Mouse (Mus musculus) embryonic facial prominence, embryonic 12.5 days (tissue): Measurements from ENCODE around the gene Bcl11a. TPM values are rescaled to one million over a fixed set of nuclear protein-coding genes. Genes with fewer than 3 reads are reported as not detected.

ENCODE experiments used
- ATAC-seq: fragments of 200-750 bp; cut with Nextera tagmentation; 2 replicates; pipeline ENCODE4 v1.8.0; 2017; ENCODE audit not compliant: insufficient number of reproducible peaks, insufficient read depth, low FRiP score, low TSS enrichment
- H3K27ac ChIP-seq: fragments of 300-500 bp; sonication (generic); 2 replicates; pipeline ENCODE4 v1.5.1; 2016; ENCODE audit warnings: mild to moderate bottlenecking
- H3K27me3 ChIP-seq: fragments of 300-500 bp; sonication (generic); 2 replicates; pipeline ENCODE4 v1.6.1; 2016; ENCODE audit warnings: mild to moderate bottlenecking, moderate library complexity
- H3K36me3 ChIP-seq: fragments of 300-500 bp; sonication (generic); 2 replicates; pipeline ENCODE4 v1.6.1; 2016; ENCODE audit warnings: mild to moderate bottlenecking
- H3K4me1 ChIP-seq: fragments of 300-500 bp; sonication (generic); 2 replicates; pipeline ENCODE4 v1.6.1; 2016
- H3K4me2 ChIP-seq: fragments of 300-500 bp; sonication (generic); replicated peaks from 2 replicates; pipeline ENCODE4 v1.6.1; 2016; ENCODE audit warnings: mild to moderate bottlenecking, moderate library complexity
- H3K4me3 ChIP-seq: fragments of 300-500 bp; sonication (generic); 2 replicates; pipeline ENCODE4 v1.5.1; 2016; ENCODE audit warnings: mild to moderate bottlenecking
- H3K9ac ChIP-seq: fragments of 300-500 bp; sonication (generic); 2 replicates; pipeline ENCODE4 v1.6.1; 2016; ENCODE audit warnings: mild to moderate bottlenecking, moderate library complexity
- H3K9me3 ChIP-seq: fragments of 300-500 bp; sonication (generic); 2 replicates; pipeline ENCODE4 v1.6.1; 2016; ENCODE audit warnings: mild to moderate bottlenecking, moderate library complexity
- WGBS: fragments of 180-500 bp; shearing (Covaris S2); methylation state at CpG from one replicate; pipeline ENCODE4 v1.1.7; 2016; 5-methylcytosine and 5-hydroxymethylcytosine counted together
- polyA plus RNA-seq: library from polyadenylated mRNA; unstranded; fragments of >200 nt; fragmentation: Nextera tagmentation; extraction: Ambion mirVana; gene quantifications from 2 replicates; pipeline ENCODE4 v1.2.1, GENCODE M21; 2016

Gene Bcl11a
- polyA plus RNA-seq, 1 experiment from 2014 or later: 80.5 TPM

GRCm38 (mm10) chr11:24065313-24065712 lies 12.5 kb upstream of the Bcl11a start:
- Histone ChIP-seq H3K4me3 (no peak overlapping the region), H3K9me3 (no peaks in the 10 kb centered on the region), H3K36me3 (no peaks in the 10 kb centered on the region), H3K9ac (no peak overlapping the region), H3K27ac (no peak overlapping the region), H3K27me3 (no peaks in the 10 kb centered on the region), H3K4me2 (no peak overlapping the region), H3K4me1 (peaks cover 23% of the 10 kb centered on the region; the same call in 1 of the 2 replicates)
- peak; percentile 68; the same call in 1 of the 2 replicates for ATAC-seq
- WGBS: 39% methylated on average over 4 of the region's 4 CpGs

- Histone ChIP-seq H3K27me3 (no peaks in the 10 kb centered on the region; the same call in 1 of the 2 replicates), H3K27ac (no peak overlapping the region), H3K9me3 (no peaks in the 10 kb centered on the region), H3K9ac (no peak overlapping the region), H3K36me3 (no peaks in the 10 kb centered on the region), H3K4me3 (peak overlapping the region; percentile 30), H3K4me2 (peak overlapping the region; percentile 88), H3K4me1 (peaks cover 11% of the 10 kb centered on the region; the same call in 1 of the 2 replicates)
- WGBS: under 1% methylated on average over 18 of the region's 18 CpGs
- no peak for ATAC-seq
Measured at GRCm38 (mm10) chr11:24074021-24074591, 3.8 kb upstream of the Bcl11a start.

GRCm38 (mm10) chr11:24074634-24075104 lies 3.2 kb upstream of the Bcl11a start, which contains the start of gene A830031A19Rik:
Gene A830031A19Rik, minus strand, starts transcription at chr11:24075054.
- no peaks in the 10 kb centered on the region; the same call in 1 of the 2 replicates for H3K27me3 ChIP-seq
- H3K4me1 ChIP-seq: peaks cover 11% of the 10 kb centered on the region; the same call in 1 of the 2 replicates
- peak within 1 kb of the TSS; percentile 80 for H3K4me3 ChIP-seq
- 1% methylated on average over 11 of the region's 11 CpGs for WGBS
- H3K27ac ChIP-seq: peak within 1 kb of the TSS; percentile 97
- no peaks in the 10 kb centered on the region for H3K9me3 ChIP-seq
- no peaks in the 10 kb centered on the region for H3K36me3 ChIP-seq
- H3K9ac ChIP-seq: peak within 1 kb of the TSS; percentile 98
- no peak for ATAC-seq
- H3K4me2 ChIP-seq: peak within 1 kb of the TSS; percentile 88

GRCm38 (mm10) chr11:24075486-24076126 lies 2.2 kb upstream of the Bcl11a start:
- no peaks in the 10 kb centered on the region for H3K36me3 ChIP-seq
- H3K4me1 ChIP-seq: peaks cover 11% of the 10 kb centered on the region; the same call in 1 of the 2 replicates
- peak overlapping the region; percentile 97 for H3K27ac ChIP-seq
- H3K9ac ChIP-seq: peak overlapping the region; percentile 98
- H3K9me3 ChIP-seq: no peaks in the 10 kb centered on the region
- no peak for ATAC-seq
- H3K4me2 ChIP-seq: peak overlapping the region; percentile 88
- WGBS: under 1% methylated on average over 17 of the region's 17 CpGs
- no peaks in the 10 kb centered on the region; the same call in 1 of the 2 replicates for H3K27me3 ChIP-seq
- H3K4me3 ChIP-seq: peak overlapping the region; percentile 80

GRCm38 (mm10) chr11:24076127-24076650 lies 1.7 kb upstream of the Bcl11a start:
- under 1% methylated on average over 32 of the region's 32 CpGs for WGBS
- Histone ChIP-seq H3K4me1 (peaks cover 11% of the 10 kb centered on the region; the same call in 1 of the 2 replicates), H3K27me3 (no peaks in the 10 kb centered on the region; the same call in 1 of the 2 replicates), H3K9ac (peak overlapping the region; percentile 98), H3K9me3 (no peaks in the 10 kb centered on the region), H3K4me3 (peak overlapping the region; percentile 80), H3K4me2 (peak overlapping the region; percentile 88), H3K36me3 (no peaks in the 10 kb centered on the region), H3K27ac (peak overlapping the region; percentile 97)
- 0 out of 2 replicates have a peak, but pooled peaks have one; percentile 18 for ATAC-seq

GRCm38 (mm10) chr11:24076821-24077730 lies 780 bp upstream of the Bcl11a start:
- under 1% methylated on average over 59 of the region's 59 CpGs for WGBS
- peak overlapping the region; percentile 80 for H3K4me3 ChIP-seq
- no peaks in the 10 kb centered on the region for H3K9me3 ChIP-seq
- H3K27ac ChIP-seq: peak overlapping the region; percentile 97
- H3K9ac ChIP-seq: peak overlapping the region; percentile 98
- no peaks in the 10 kb centered on the region for H3K36me3 ChIP-seq
- H3K4me2 ChIP-seq: peak overlapping the region; percentile 88
- peak; percentile 19 for ATAC-seq
- H3K27me3 ChIP-seq: no peaks in the 10 kb centered on the region; the same call in 1 of the 2 replicates
- H3K4me1 ChIP-seq: peaks cover 11% of the 10 kb centered on the region; the same call in 1 of the 2 replicates

- peak overlapping the region; percentile 98 for H3K9ac ChIP-seq
- under 1% methylated on average over 38 of the region's 38 CpGs for WGBS
- no peak for ATAC-seq
- H3K4me3 ChIP-seq: peak overlapping the region; percentile 80
- H3K4me1 ChIP-seq: peaks cover 15% of the 10 kb centered on the region; the same call in 1 of the 2 replicates
- peak overlapping the region; percentile 88 for H3K4me2 ChIP-seq
- H3K27ac ChIP-seq: peak overlapping the region; percentile 97
- H3K36me3 ChIP-seq: no peaks in the 10 kb centered on the region
- H3K27me3 ChIP-seq: no peaks in the 10 kb centered on the region
- H3K9me3 ChIP-seq: no peaks in the 10 kb centered on the region
Measured at GRCm38 (mm10) chr11:24078706-24079316, 955 bp downstream of the Bcl11a start.

- H3K27me3 ChIP-seq: no peaks in the 10 kb centered on the region
- no peaks in the 10 kb centered on the region for H3K36me3 ChIP-seq
- H3K4me2 ChIP-seq: peak overlapping the region; percentile 88
- peak overlapping the region; percentile 80 for H3K4me3 ChIP-seq
- H3K9ac ChIP-seq: peak overlapping the region; percentile 98
- WGBS: under 1% methylated on average over 42 of the region's 43 CpGs
- no peaks in the 10 kb centered on the region for H3K9me3 ChIP-seq
- H3K27ac ChIP-seq: peak overlapping the region; percentile 97
- H3K4me1 ChIP-seq: peaks cover 12% of the 10 kb centered on the region; the same call in 1 of the 2 replicates
- no peak for ATAC-seq
Measured at GRCm38 (mm10) chr11:24079392-24080391, 1.8 kb downstream of the Bcl11a start.

GRCm38 (mm10) chr11:24080541-24080940 lies 2.7 kb downstream of the Bcl11a start:
- ATAC-seq: peak; percentile 36
- peak overlapping the region; percentile 80 for H3K4me3 ChIP-seq
- no peaks in the 10 kb centered on the region for H3K9me3 ChIP-seq
- H3K4me2 ChIP-seq: peak overlapping the region; percentile 88
- H3K4me1 ChIP-seq: peaks cover 11% of the 10 kb centered on the region; the same call in 1 of the 2 replicates
- under 1% methylated on average over 23 of the region's 30 CpGs for WGBS
- H3K36me3 ChIP-seq: peaks cover 1% of the 10 kb centered on the region
- peak overlapping the region; percentile 98 for H3K9ac ChIP-seq
- no peaks in the 10 kb centered on the region for H3K27me3 ChIP-seq
- H3K27ac ChIP-seq: peak overlapping the region; percentile 97
